Mouse (Mus musculus): Measurements from ENCODE around the gene F2rl3. TPM values are rescaled to one million over a fixed set of nuclear protein-coding genes. Genes with fewer than 3 reads are reported as not detected.

The F2rl3 gene
- polyA plus RNA-seq (2014; fragmentation: Illumina TruSeq; extraction: RNeasy Lipid Tissue Mini Kit (QIAGEN cat#74804); ENCODE audit: low read depth, low replicate concordance) = not detected

GRCm38 (mm10) chr8:72761322-72762051, at the start of gene F2rl3:
F2rl3 (plus strand) TSS chr8:72761880.

GRCm38 (mm10) chr8:72722769-72723650, 38.7 kb upstream of the F2rl3 start, which contains the start of gene Sin3b:
Sin3b (plus strand) TSS chr8:72723285.

Other genes with a start within 250 kb of the F2rl3 start
- gene Med26, start 213.6 kb upstream of the F2rl3 start, polyA plus RNA-seq (2014; fragmentation: Illumina TruSeq; extraction: RNeasy Lipid Tissue Mini Kit (QIAGEN cat#74804); ENCODE audit: low read depth, low replicate concordance) = 17.1 TPM
- 16.0 TPM for gene Smim7, start 190.8 kb upstream of the F2rl3 start, polyA plus RNA-seq (2014; fragmentation: Illumina TruSeq; extraction: RNeasy Lipid Tissue Mini Kit (QIAGEN cat#74804); ENCODE audit: low read depth, low replicate concordance)
- 0.28 TPM for gene Tmem38a, start 189.8 kb upstream of the F2rl3 start, polyA plus RNA-seq (2014; fragmentation: Illumina TruSeq; extraction: RNeasy Lipid Tissue Mini Kit (QIAGEN cat#74804); ENCODE audit: low read depth, low replicate concordance)
- gene Nwd1, start 115.2 kb upstream of the F2rl3 start, polyA plus RNA-seq (2014; fragmentation: Illumina TruSeq; extraction: RNeasy Lipid Tissue Mini Kit (QIAGEN cat#74804); ENCODE audit: low read depth, low replicate concordance) = 0.20 TPM
- 44.1 TPM for gene Sin3b, start 38.6 kb upstream of the F2rl3 start, polyA plus RNA-seq (2014; fragmentation: Illumina TruSeq; extraction: RNeasy Lipid Tissue Mini Kit (QIAGEN cat#74804); ENCODE audit: low read depth, low replicate concordance)